Mouse (Mus musculus) hindbrain, embryonic 12.5 days (tissue): ENCODE data around the gene Syt1. TPM values are rescaled to one million over a fixed set of nuclear protein-coding genes. Genes with fewer than 3 reads are reported as not detected.

Experiments
- ATAC-seq: fragments of 200-750 bp; cut with Nextera tagmentation; 2 replicates; pipeline ENCODE4 v1.8.0; 2017; ENCODE audit warnings: moderate TSS enrichment; ENCODE audit not compliant: low FRiP score
- H3K27ac ChIP-seq: fragments of 300-500 bp; sonication (generic); 2 replicates; pipeline ENCODE4 v1.5.1; 2016; ENCODE audit warnings: mild to moderate bottlenecking
- H3K27me3 ChIP-seq: fragments of 300-500 bp; sonication (generic); 2 replicates; pipeline ENCODE4 v1.6.1; 2016; ENCODE audit warnings: mild to moderate bottlenecking
- H3K36me3 ChIP-seq: fragments of 300-500 bp; sonication (generic); 2 replicates; pipeline ENCODE4 v1.6.1; 2016; ENCODE audit warnings: mild to moderate bottlenecking
- H3K4me1 ChIP-seq: fragments of 300-500 bp; sonication (generic); 2 replicates; pipeline ENCODE4 v1.6.1; 2016
- H3K4me2 ChIP-seq: fragments of 300-500 bp; sonication (generic); replicated peaks from 2 replicates; pipeline ENCODE4 v1.6.1; 2016; ENCODE audit warnings: mild to moderate bottlenecking
- H3K4me3 ChIP-seq: fragments of 300-500 bp; sonication (generic); 2 replicates; pipeline ENCODE4 v1.5.1; 2016; ENCODE audit warnings: mild to moderate bottlenecking
- H3K9ac ChIP-seq: fragments of 300-500 bp; sonication (generic); 2 replicates; pipeline ENCODE4 v1.6.1; 2016; ENCODE audit warnings: mild to moderate bottlenecking, moderate library complexity
- H3K9me3 ChIP-seq: fragments of 300-500 bp; sonication (generic); replicated peaks from 2 replicates; pipeline ENCODE4 v1.6.1; 2016; ENCODE audit warnings: mild to moderate bottlenecking
- WGBS: fragments of 180-500 bp; shearing (Covaris S2); methylation state at CpG from one replicate; pipeline ENCODE4 v1.1.7; 2016; 5-methylcytosine and 5-hydroxymethylcytosine counted together
- polyA plus RNA-seq: library from polyadenylated mRNA; unstranded; fragments of >200 nt; fragmentation: Nextera tagmentation; extraction: Ambion mirVana; gene quantifications from 2 replicates; pipeline ENCODE4 v1.2.1, GENCODE M21; 2016

Syt1 gene
- polyA plus RNA-seq, 1 experiment from 2014 or later, result 40.3 TPM

- H3K4me3 ChIP-seq, result no peak overlapping the region
- H3K4me2 ChIP-seq, result no peak overlapping the region
- H3K27me3 ChIP-seq, result no peaks in the 10 kb centered on the region
- H3K27ac ChIP-seq, result no peak overlapping the region
- H3K4me1 ChIP-seq, result 0 out of 2 replicates have a peak, but pooled peaks cover 6% of the 10 kb centered on the region
- 68% methylated on average over 19 of the region's 19 CpGs for WGBS
- no peaks in the 10 kb centered on the region for H3K36me3 ChIP-seq
- ATAC-seq, result peak; percentile 76
- H3K9ac ChIP-seq, result no peak overlapping the region
- H3K9me3 ChIP-seq, result no peaks in the 10 kb centered on the region
Measured at GRCm38 (mm10) chr10:108558812-108559606, 451.8 kb downstream of the Syt1 start.

- no peak overlapping the region for H3K9ac ChIP-seq
- no peak for ATAC-seq
- H3K9me3 ChIP-seq, result no peaks in the 10 kb centered on the region
- 91% methylated on average over 6 of the region's 6 CpGs for WGBS
- H3K27ac ChIP-seq, result no peak overlapping the region
- no peaks in the 10 kb centered on the region for H3K27me3 ChIP-seq
- no peaks in the 10 kb centered on the region for H3K4me1 ChIP-seq
- no peaks in the 10 kb centered on the region for H3K36me3 ChIP-seq
- no peak overlapping the region for H3K4me3 ChIP-seq
- H3K4me2 ChIP-seq, result no peak overlapping the region
Measured at GRCm38 (mm10) chr10:108552544-108552943, 458.2 kb downstream of the Syt1 start.

- Histone ChIP-seq H3K4me1 (no peaks in the 10 kb centered on the region), H3K27me3 (no peaks in the 10 kb centered on the region), H3K9ac (no peak overlapping the region), H3K4me2 (no peak overlapping the region), H3K9me3 (no peaks in the 10 kb centered on the region), H3K27ac (no peak overlapping the region), H3K36me3 (no peaks in the 10 kb centered on the region), H3K4me3 (no peak overlapping the region)
- 90% methylated on average over 3 of the region's 3 CpGs for WGBS
- no peak for ATAC-seq
Measured at GRCm38 (mm10) chr10:108545715-108546114, 465.1 kb downstream of the Syt1 start.

- no peaks in the 10 kb centered on the region for H3K9me3 ChIP-seq
- no peaks in the 10 kb centered on the region for H3K36me3 ChIP-seq
- no peak overlapping the region for H3K4me2 ChIP-seq
- H3K27ac ChIP-seq, result no peak overlapping the region
- WGBS, result 79% methylated on average over 9 of the region's 9 CpGs
- ATAC-seq, result no peak
- no peaks in the 10 kb centered on the region for H3K27me3 ChIP-seq
- no peak overlapping the region for H3K9ac ChIP-seq
- no peak overlapping the region for H3K4me3 ChIP-seq
- no peaks in the 10 kb centered on the region for H3K4me1 ChIP-seq
Measured at GRCm38 (mm10) chr10:108541555-108541954, 469.2 kb downstream of the Syt1 start.

- H3K27ac ChIP-seq, result no peak overlapping the region
- no peak for ATAC-seq
Measured at GRCm38 (mm10) chr10:108538546-108538945, 472.2 kb downstream of the Syt1 start.

GRCm38 (mm10) chr10:108537641-108538040 is 473.1 kb downstream of the Syt1 start:
- no peak overlapping the region for H3K4me2 ChIP-seq
- ATAC-seq, result no peak
- H3K36me3 ChIP-seq, result no peaks in the 10 kb centered on the region
- 75% methylated on average over 9 of the region's 9 CpGs for WGBS
- H3K27me3 ChIP-seq, result no peaks in the 10 kb centered on the region
- no peak overlapping the region for H3K9ac ChIP-seq
- H3K4me3 ChIP-seq, result no peak overlapping the region
- H3K4me1 ChIP-seq, result 0 out of 2 replicates have a peak, but pooled peaks cover 1% of the 10 kb centered on the region
- H3K27ac ChIP-seq, result no peak overlapping the region
- H3K9me3 ChIP-seq, result no peaks in the 10 kb centered on the region

More at GRCm38 (mm10) chr10:108538546-108538945, 472.2 kb downstream of the Syt1 start:
- Histone ChIP-seq H3K4me2 (no peak overlapping the region), H3K4me3 (no peak overlapping the region), H3K27me3 (no peaks in the 10 kb centered on the region), H3K36me3 (no peaks in the 10 kb centered on the region), H3K9ac (no peak overlapping the region), H3K4me1 (no peaks in the 10 kb centered on the region), H3K9me3 (no peaks in the 10 kb centered on the region)
- WGBS, result 93% methylated on average over 3 of the region's 3 CpGs

GRCm38 (mm10) chr10:108535922-108536321 is 474.9 kb downstream of the Syt1 start:
- no peaks in the 10 kb centered on the region for H3K9me3 ChIP-seq
- ATAC-seq, result no peak
- no peak overlapping the region for H3K4me2 ChIP-seq
- 52% methylated on average over 5 of the region's 5 CpGs for WGBS
- H3K9ac ChIP-seq, result no peak overlapping the region
- 0 out of 2 replicates have a peak, but pooled peaks cover 9% of the 10 kb centered on the region for H3K4me1 ChIP-seq
- no peak overlapping the region for H3K27ac ChIP-seq
- no peaks in the 10 kb centered on the region for H3K27me3 ChIP-seq
- no peaks in the 10 kb centered on the region for H3K36me3 ChIP-seq
- no peak overlapping the region for H3K4me3 ChIP-seq

- Histone ChIP-seq H3K27ac (no peak overlapping the region), H3K36me3 (no peaks in the 10 kb centered on the region), H3K9ac (no peak overlapping the region), H3K4me3 (no peak overlapping the region), H3K27me3 (no peaks in the 10 kb centered on the region), H3K4me1 (0 out of 2 replicates have a peak, but pooled peaks cover 9% of the 10 kb centered on the region), H3K4me2 (no peak overlapping the region), H3K9me3 (no peaks in the 10 kb centered on the region)
- no peak for ATAC-seq
- 68% methylated on average over 4 of the region's 4 CpGs for WGBS
Measured at GRCm38 (mm10) chr10:108534112-108534511, 476.7 kb downstream of the Syt1 start.

GRCm38 (mm10) chr10:108532916-108533315 is 477.9 kb downstream of the Syt1 start:
- ATAC-seq, result no peak
- WGBS, result 91% methylated on average over 11 of the region's 11 CpGs
- H3K36me3 ChIP-seq, result no peaks in the 10 kb centered on the region

GRCm38 (mm10) chr10:108532283-108532682 is 478.5 kb downstream of the Syt1 start:
- H3K36me3 ChIP-seq, result no peaks in the 10 kb centered on the region
- no peak overlapping the region for H3K4me3 ChIP-seq
- no peaks in the 10 kb centered on the region for H3K9me3 ChIP-seq
- no peak overlapping the region for H3K9ac ChIP-seq
- 79% methylated on average over 9 of the region's 9 CpGs for WGBS
- no peak overlapping the region for H3K4me2 ChIP-seq
- ATAC-seq, result no peak
- H3K27ac ChIP-seq, result no peak overlapping the region
- H3K4me1 ChIP-seq, result 0 out of 2 replicates have a peak, but pooled peaks cover 9% of the 10 kb centered on the region
- H3K27me3 ChIP-seq, result no peaks in the 10 kb centered on the region

More at GRCm38 (mm10) chr10:108532916-108533315, 477.9 kb downstream of the Syt1 start:
- Histone ChIP-seq H3K27me3 (no peaks in the 10 kb centered on the region), H3K9me3 (no peaks in the 10 kb centered on the region), H3K4me2 (no peak overlapping the region), H3K9ac (no peak overlapping the region), H3K4me3 (no peak overlapping the region), H3K27ac (no peak overlapping the region), H3K4me1 (0 out of 2 replicates have a peak, but pooled peaks cover 9% of the 10 kb centered on the region)

- Histone ChIP-seq H3K4me1 (0 out of 2 replicates have a peak, but pooled peaks cover 9% of the 10 kb centered on the region), H3K9me3 (no peaks in the 10 kb centered on the region), H3K27me3 (no peaks in the 10 kb centered on the region), H3K9ac (no peak overlapping the region), H3K36me3 (no peaks in the 10 kb centered on the region), H3K4me2 (no peak overlapping the region), H3K27ac (no peak overlapping the region), H3K4me3 (no peak overlapping the region)
- 59% methylated on average over 4 of the region's 4 CpGs for WGBS
- ATAC-seq, result no peak
Measured at GRCm38 (mm10) chr10:108531641-108532040, 479.1 kb downstream of the Syt1 start.

GRCm38 (mm10) chr10:108531111-108531510 is 479.7 kb downstream of the Syt1 start:
- Histone ChIP-seq H3K9me3 (no peaks in the 10 kb centered on the region), H3K27me3 (no peaks in the 10 kb centered on the region), H3K36me3 (no peaks in the 10 kb centered on the region), H3K9ac (no peak overlapping the region), H3K4me2 (no peak overlapping the region), H3K4me1 (0 out of 2 replicates have a peak, but pooled peaks cover 9% of the 10 kb centered on the region), H3K4me3 (no peak overlapping the region), H3K27ac (no peak overlapping the region)
- no peak for ATAC-seq
- 41% methylated on average over 4 of the region's 4 CpGs for WGBS

- no peaks in the 10 kb centered on the region for H3K9me3 ChIP-seq
- H3K27me3 ChIP-seq, result no peaks in the 10 kb centered on the region
- WGBS, result 89% methylated on average over 7 of the region's 7 CpGs
- ATAC-seq, result no peak
- no peak overlapping the region for H3K4me2 ChIP-seq
- H3K9ac ChIP-seq, result no peak overlapping the region
- no peak overlapping the region for H3K4me3 ChIP-seq
- H3K4me1 ChIP-seq, result peaks cover 15% of the 10 kb centered on the region
- no peak overlapping the region for H3K27ac ChIP-seq
- H3K36me3 ChIP-seq, result no peaks in the 10 kb centered on the region
Measured at GRCm38 (mm10) chr10:108528338-108528737, 482.4 kb downstream of the Syt1 start.
